Mouse (Mus musculus): ENCODE measurements around the gene Fgfr1op2.

Fgfr1op2 gene

GRCm38 (mm10) chr6:146641621-146642210 lies 64.7 kb downstream of the Fgfr1op2 start:
- no peak for DNase-seq (ENCODE audit: low read depth)

- peak; percentile 95 for DNase-seq (ENCODE audit: low read depth)
These were observed 65.5 kb downstream of the Fgfr1op2 start, which contains the start of the genes Med21 and Tm7sf3 for GRCm38 (mm10) chr6:146642276-146643183. Gene Med21, plus strand, starts transcription at chr6:146642547. Gene Tm7sf3, minus strand, starts transcription at chr6:146642824.

DNA sequence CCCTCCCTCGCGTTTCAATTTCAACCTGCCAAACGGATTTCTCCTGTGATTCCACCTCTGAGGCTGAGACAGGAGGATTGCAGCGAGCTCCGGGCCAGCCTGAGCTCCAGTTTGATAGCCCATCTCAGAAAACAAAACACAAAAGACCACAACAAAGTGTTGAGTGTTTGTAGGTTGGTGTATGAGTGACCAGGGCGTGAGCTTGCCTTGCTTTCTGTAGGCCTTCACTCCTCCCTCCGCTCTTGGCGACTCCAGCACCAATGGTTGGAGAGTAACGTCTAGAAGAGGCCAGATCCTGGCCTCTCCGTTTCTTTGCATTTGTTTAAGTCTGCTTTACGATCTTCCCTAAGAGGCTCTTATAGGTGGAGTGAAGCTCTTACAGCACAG lies 66.2 kb downstream of the Fgfr1op2 start:
- DNase-seq (ENCODE audit: low read depth): no peak

Data from c-Kit-positive CD71-negative TER-119-negative erythroid progenitor cells, embryonic 14.5 days (primary cell).